Mouse (Mus musculus): Measurements from ENCODE around the gene Gm281.

Gm281 gene

GRCm38 (mm10) chr14:13812801-13813479, 101.3 kb downstream of the Gm281 start:
- DNase-seq (ENCODE audit: low spot score), result no peak

DNA sequence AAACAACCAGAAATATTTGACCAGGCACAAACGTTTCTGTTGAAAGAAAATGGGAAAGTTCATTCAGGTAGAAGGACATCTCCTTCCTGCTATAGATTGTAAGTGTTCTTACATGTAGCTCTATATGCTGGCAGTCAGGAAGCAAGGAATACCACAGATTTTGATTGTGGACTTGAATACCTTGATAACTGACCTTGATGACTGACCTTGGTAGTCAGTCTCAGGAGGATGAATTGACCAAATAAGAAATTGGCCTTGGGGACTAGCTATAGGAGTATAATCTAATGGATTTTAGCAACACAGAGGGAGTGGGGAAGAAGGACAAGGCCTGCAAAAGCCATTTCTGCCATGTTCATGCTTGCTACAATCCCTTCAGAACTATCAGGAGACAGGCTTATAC, 123.8 kb downstream of the Gm281 start:
- no peak for DNase-seq (ENCODE audit: low spot score)

DNA sequence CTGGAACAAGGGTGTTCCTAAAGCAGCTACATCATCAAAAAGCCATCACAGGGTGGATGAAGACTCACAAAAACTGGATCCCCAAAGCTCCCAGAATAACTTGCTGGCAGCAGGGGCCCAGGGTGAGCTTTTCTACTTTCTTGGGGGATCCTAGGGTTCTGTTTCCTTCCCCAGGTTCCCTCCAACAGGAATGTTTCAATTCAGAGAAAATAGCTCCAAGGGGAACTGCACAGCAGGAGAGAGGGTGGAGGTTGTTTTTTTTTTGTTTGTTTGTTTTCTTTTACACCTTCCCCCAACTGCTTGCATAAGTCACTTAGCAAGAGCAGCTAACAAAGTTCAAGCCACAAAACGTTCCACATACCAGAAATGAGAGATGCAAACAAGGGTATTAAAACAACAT, 124.3 kb downstream of the Gm281 start:
- DNase-seq (ENCODE audit: low spot score), result no peak

DNA sequence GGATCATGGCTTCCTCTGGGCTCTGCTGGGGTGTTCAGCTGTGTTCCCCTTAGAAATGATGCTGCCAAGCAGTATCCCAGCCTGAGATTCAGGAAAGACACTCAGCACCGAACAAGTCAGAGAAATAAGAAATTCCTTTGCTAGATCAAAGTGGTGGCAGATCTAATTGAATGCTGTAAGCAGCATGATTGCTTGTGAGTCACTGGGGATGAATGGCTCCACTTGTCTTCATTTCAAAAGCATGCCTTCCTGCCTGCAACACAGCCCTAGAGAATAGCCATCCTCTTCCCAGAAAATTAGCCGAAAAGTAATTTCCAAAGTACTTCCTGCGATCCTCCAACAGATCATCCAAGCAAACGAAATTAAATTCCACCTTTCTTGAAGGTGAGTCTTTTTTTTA, 131.3 kb downstream of the Gm281 start:
- no peak for DNase-seq (ENCODE audit: low spot score)

DNA sequence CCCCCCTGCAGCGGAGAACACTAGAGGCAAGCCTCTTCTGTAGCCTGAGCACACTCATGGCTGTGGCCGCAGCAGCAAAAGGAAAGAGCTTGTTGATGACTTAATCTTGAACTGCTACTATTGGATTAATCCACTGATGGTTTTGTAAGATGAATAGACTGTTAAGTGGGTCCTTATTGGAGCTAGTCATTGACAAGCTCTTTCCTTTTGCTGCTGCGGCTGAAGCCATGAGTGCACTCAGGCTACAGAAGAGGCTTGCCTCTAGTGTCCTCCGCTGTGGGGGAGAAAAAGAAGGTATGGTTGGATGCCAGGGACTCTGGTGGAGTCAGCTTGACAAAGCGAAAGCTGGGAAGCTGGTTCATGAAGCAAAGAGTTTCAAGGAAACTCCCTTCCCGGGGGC, 135.9 kb downstream of the Gm281 start:
- no peak for DNase-seq (ENCODE audit: low spot score)

DNA sequence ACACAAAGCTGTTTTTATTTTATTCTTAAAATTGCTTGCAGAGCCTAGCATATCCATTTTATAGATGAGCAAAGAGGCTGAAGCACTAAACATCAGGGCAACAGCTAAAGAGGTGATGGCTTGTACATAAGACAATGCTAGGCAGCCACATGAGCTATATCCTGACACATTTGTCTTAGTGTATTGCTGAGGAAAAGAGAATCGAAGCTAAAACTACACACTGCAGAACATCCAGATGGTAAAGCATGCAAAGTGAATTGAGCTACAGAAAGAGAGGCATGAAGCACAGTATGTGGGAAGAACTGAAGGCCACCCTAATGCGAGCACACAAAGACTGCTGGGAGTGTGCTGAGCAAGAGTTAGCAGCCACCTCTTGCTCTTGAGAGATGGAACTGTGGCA, 143.1 kb downstream of the Gm281 start:
- no peak for DNase-seq (ENCODE audit: low spot score)

- no peak for DNase-seq (ENCODE audit: low spot score)
These were observed 143.6 kb downstream of the Gm281 start for GRCm38 (mm10) chr14:13770686-13771085.
